Mouse (Mus musculus): Measurements from ENCODE around the gene Trappc1. TPM values are rescaled to one million over a fixed set of nuclear protein-coding genes. Genes with fewer than 3 reads are reported as not detected.
A peak's percentile ranks its signal among the peaks of the same experiment; 100 is the strongest.

The Trappc1 gene
- polyA plus RNA-seq, 1 experiment from 2014 or later = 177 TPM

- H3K36me3 ChIP-seq = no peaks in the 10 kb centered on the region
- no peaks in the 10 kb centered on the region for H3K9me3 ChIP-seq
- peaks cover 35% of the 10 kb centered on the region for H3K27me3 ChIP-seq
- H3K9ac ChIP-seq = peak overlapping the region; percentile 72
- no peak for ATAC-seq (ENCODE audit: insufficient number of reproducible peaks, insufficient read depth, low FRiP score, low TSS enrichment, low read depth)
- peaks cover 27% of the 10 kb centered on the region for H3K4me1 ChIP-seq
- peak overlapping the region; percentile 52 for H3K27ac ChIP-seq
- 86% methylated on average over 6 of the region's 6 CpGs for WGBS
- peak overlapping the region; percentile 45 for H3K4me3 ChIP-seq
- H3K4me2 ChIP-seq = peak overlapping the region; percentile 63
Measured at GRCm38 (mm10) chr11:69331152-69331551, 7.4 kb downstream of the Trappc1 start.

- peak overlapping the region; percentile 63 for H3K4me2 ChIP-seq
- peaks cover 27% of the 10 kb centered on the region for H3K27me3 ChIP-seq
- peak overlapping the region; percentile 52 for H3K27ac ChIP-seq
- H3K9ac ChIP-seq = peak overlapping the region; percentile 72
- ATAC-seq (ENCODE audit: insufficient number of reproducible peaks, insufficient read depth, low FRiP score, low TSS enrichment, low read depth) = peak; percentile 56; the same call in 1 of the 2 replicates
- H3K4me1 ChIP-seq = peaks cover 20% of the 10 kb centered on the region
- under 1% methylated on average over 24 of the region's 24 CpGs for WGBS
- peak overlapping the region; percentile 45 for H3K4me3 ChIP-seq
- no peaks in the 10 kb centered on the region for H3K9me3 ChIP-seq
- H3K36me3 ChIP-seq = no peaks in the 10 kb centered on the region
Measured at GRCm38 (mm10) chr11:69331929-69332405, 8.2 kb downstream of the Trappc1 start.

DNA sequence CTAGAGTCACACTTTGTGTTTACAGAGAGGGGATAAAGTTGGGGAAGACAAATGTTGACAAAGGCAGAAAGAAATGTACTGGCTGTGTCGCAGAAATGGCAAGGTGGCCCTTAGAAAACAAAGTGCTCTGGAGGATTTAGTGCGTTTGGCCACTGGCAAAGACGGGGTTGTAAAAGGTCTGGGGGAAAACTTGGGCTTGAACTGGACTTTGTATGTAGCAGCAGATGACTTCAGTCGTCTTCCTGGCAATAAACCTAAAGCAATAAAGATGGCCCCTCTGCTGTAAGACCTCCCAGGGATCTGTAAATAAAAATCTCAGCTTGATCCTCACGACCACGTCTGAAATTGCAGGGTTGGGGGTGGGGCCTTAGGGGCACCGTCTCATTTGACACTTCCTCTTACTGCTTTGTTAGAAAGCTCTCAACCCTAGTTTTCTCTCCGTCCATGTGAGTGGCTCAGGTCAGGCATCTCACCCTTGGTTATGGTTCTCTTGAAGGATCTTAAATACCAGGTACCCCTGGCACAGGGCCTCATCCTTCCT is 9.0 kb downstream of the Trappc1 start:
- Histone ChIP-seq H3K9me3 (no peaks in the 10 kb centered on the region), H3K9ac (no peak overlapping the region), H3K4me1 (peaks cover 17% of the 10 kb centered on the region), H3K4me3 (0 out of 2 replicates have a peak overlapping the region, but pooled peaks have one; percentile 45), H3K4me2 (peak overlapping the region; percentile 63), H3K27me3 (peaks cover 19% of the 10 kb centered on the region), H3K27ac (peak overlapping the region; percentile 52), H3K36me3 (no peaks in the 10 kb centered on the region)
- ATAC-seq (ENCODE audit: insufficient number of reproducible peaks, insufficient read depth, low FRiP score, low TSS enrichment, low read depth) = no peak
- 39% methylated on average over 8 of the region's 8 CpGs for whole genome bisulfite sequencing

DNA sequence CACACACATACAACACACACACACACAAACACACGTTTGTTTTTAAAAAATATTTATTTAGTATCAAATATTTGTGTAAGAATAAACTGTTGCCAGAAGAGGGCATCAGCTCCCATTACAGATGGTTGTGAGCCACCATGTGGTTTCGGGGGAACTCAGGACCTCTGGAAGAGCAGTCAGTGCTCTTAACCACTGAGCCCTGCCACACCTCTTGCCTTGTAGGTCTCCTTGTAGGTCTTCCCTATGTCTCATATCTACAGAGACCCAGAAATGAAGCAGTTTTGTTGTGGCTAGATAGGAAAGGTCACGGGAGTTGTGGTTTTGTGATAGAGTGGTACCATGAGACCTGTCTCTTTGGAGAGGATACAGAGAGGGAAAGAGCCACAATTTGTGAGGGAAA is 10.1 kb downstream of the Trappc1 start:
- Histone ChIP-seq H3K9me3 (no peaks in the 10 kb centered on the region), H3K4me3 (no peak overlapping the region), H3K4me1 (peaks cover 17% of the 10 kb centered on the region), H3K27ac (no peak overlapping the region), H3K36me3 (no peaks in the 10 kb centered on the region), H3K27me3 (0 out of 2 replicates have a peak, but pooled peaks cover 9% of the 10 kb centered on the region), H3K4me2 (no peak overlapping the region), H3K9ac (no peak overlapping the region)
- WGBS = 63% methylated on average over 3 of the region's 3 CpGs
- ATAC-seq (ENCODE audit: insufficient number of reproducible peaks, insufficient read depth, low FRiP score, low TSS enrichment, low read depth) = no peak

DNA sequence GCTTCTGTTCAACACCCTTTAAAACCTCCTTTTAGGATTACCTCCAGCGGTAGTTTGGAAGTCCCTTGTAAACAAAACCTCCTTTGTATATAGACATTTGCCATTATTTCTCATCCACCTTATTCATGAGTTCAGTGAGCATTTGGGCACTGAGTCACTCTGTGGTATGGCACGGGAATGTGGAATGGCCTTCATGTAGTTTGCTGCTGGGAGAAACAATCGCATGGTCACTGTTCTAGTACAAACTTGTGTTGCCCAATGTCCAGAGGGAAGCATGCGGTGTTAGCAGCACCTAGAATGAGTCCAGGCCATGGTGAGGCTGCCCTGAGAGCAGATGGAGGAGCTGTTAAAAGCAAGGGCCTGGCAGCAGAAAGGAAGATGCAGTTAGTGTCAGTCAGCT is 11.0 kb downstream of the Trappc1 start:
- no peak for ATAC-seq (ENCODE audit: insufficient number of reproducible peaks, insufficient read depth, low FRiP score, low TSS enrichment, low read depth)
- Histone ChIP-seq H3K36me3 (no peaks in the 10 kb centered on the region), H3K4me3 (no peak overlapping the region), H3K27ac (no peak overlapping the region), H3K4me2 (no peak overlapping the region), H3K9me3 (no peaks in the 10 kb centered on the region), H3K9ac (no peak overlapping the region), H3K27me3 (0 out of 2 replicates have a peak, but pooled peaks cover 3% of the 10 kb centered on the region), H3K4me1 (peaks cover 20% of the 10 kb centered on the region)
- 76% methylated on average over 4 of the region's 4 CpGs for WGBS

DNA sequence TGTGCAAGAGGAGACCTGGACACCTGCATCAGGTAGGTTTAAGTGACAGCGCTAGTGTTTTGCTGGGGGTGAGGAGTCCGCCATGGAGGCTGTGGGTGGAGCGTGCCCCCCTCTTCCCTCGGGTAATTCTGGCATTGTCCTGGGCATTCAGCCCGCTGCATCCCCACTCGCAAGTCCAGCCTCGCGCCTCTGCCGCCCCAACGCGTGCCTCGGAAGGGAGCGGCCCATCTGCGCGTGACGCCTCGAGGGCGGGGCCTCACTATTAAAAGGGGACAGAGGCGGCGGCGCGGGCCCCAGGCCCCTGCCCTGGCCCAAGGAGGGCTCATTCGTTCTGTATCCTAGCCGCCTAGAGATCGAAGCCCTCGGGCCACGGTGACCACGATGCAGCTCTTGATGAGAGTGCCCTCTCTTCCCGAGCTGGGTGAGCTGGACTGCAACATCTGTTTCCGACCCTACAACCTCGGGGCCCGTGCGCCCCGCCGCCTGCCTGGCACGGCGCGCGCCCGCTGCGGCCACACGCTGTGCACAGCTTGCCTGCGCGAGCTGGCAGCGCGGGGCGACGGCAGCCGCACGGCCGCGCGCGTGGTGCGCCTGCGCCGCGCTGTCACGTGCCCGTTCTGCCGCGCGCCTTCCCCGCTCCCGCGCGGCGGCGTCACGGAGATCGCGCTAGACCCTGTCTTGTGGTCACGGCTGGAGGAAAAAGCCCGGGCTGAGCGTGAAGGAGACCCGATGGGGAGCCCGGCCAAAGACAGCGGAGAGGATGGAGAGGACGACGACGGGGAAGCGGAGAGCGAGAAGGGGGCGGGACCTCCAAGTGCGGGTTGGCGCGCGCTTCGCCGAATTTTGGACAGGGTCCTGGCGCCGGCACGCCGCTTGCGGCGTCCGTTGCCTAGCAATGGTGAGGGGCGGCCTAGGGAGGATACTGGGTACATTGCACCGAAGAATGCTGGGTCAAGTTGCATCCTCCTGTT is 16.7 kb downstream of the Trappc1 start, which contains the start of gene Rnf227:
Rnf227 (plus strand) TSS at position 301 of the 971 bp plus-strand sequence.
- under 1% methylated on average over 99 of the region's 99 CpGs for WGBS

GRCm38 (mm10) chr11:69346441-69346840 is 22.7 kb downstream of the Trappc1 start:
- H3K9ac ChIP-seq = no peak overlapping the region
- H3K27ac ChIP-seq = no peak overlapping the region
- 92% methylated on average over 26 of the region's 26 CpGs for WGBS
- no peaks in the 10 kb centered on the region for H3K27me3 ChIP-seq
- no peak for ATAC-seq (ENCODE audit: insufficient number of reproducible peaks, insufficient read depth, low FRiP score, low TSS enrichment, low read depth)
- H3K9me3 ChIP-seq = no peaks in the 10 kb centered on the region
- no peak overlapping the region for H3K4me3 ChIP-seq
- no peak overlapping the region for H3K4me2 ChIP-seq
- peaks cover 2% of the 10 kb centered on the region for H3K4me1 ChIP-seq
- H3K36me3 ChIP-seq = peaks cover 89% of the 10 kb centered on the region

More for the DNA sequence above, 16.7 kb downstream of the Trappc1 start, which contains the start of gene Rnf227:
- Histone ChIP-seq H3K36me3 (peaks cover 29% of the 10 kb centered on the region), H3K9ac (peak within 1 kb of the TSS; percentile 83), H3K4me3 (peak within 1 kb of the TSS; percentile 63), H3K27me3 (no peaks in the 10 kb centered on the region), H3K4me1 (peaks cover 18% of the 10 kb centered on the region), H3K27ac (peak within 1 kb of the TSS; percentile 94), H3K4me2 (peak within 1 kb of the TSS; percentile 82), H3K9me3 (no peaks in the 10 kb centered on the region)
- peak; percentile 86 for ATAC-seq (ENCODE audit: insufficient number of reproducible peaks, insufficient read depth, low FRiP score, low TSS enrichment, low read depth)

- WGBS = 90% methylated on average over 5 of the region's 5 CpGs
- no peak for ATAC-seq (ENCODE audit: insufficient number of reproducible peaks, insufficient read depth, low FRiP score, low TSS enrichment, low read depth)
- H3K27me3 ChIP-seq = no peaks in the 10 kb centered on the region
- peaks cover 99% of the 10 kb centered on the region for H3K36me3 ChIP-seq
- H3K4me1 ChIP-seq = no peaks in the 10 kb centered on the region
- H3K9me3 ChIP-seq = no peaks in the 10 kb centered on the region
- H3K9ac ChIP-seq = no peak overlapping the region
- no peak overlapping the region for H3K4me2 ChIP-seq
- no peak overlapping the region for H3K4me3 ChIP-seq
- no peak overlapping the region for H3K27ac ChIP-seq
Measured at GRCm38 (mm10) chr11:69356544-69356943, 32.8 kb downstream of the Trappc1 start.

GRCm38 (mm10) chr11:69357690-69358089 is 33.9 kb downstream of the Trappc1 start:
- Histone ChIP-seq H3K4me2 (no peak overlapping the region), H3K4me1 (peaks cover 2% of the 10 kb centered on the region), H3K36me3 (peaks cover 99% of the 10 kb centered on the region), H3K9ac (no peak overlapping the region), H3K9me3 (no peaks in the 10 kb centered on the region), H3K27me3 (no peaks in the 10 kb centered on the region), H3K4me3 (no peak overlapping the region), H3K27ac (no peak overlapping the region)
- 78% methylated on average over 12 of the region's 12 CpGs for WGBS
- no peak for ATAC-seq (ENCODE audit: insufficient number of reproducible peaks, insufficient read depth, low FRiP score, low TSS enrichment, low read depth)

- Histone ChIP-seq H3K27ac (no peak overlapping the region), H3K9me3 (no peaks in the 10 kb centered on the region), H3K4me2 (no peak overlapping the region), H3K4me3 (no peak overlapping the region), H3K9ac (no peak overlapping the region), H3K36me3 (peaks cover 76% of the 10 kb centered on the region), H3K4me1 (peaks cover 38% of the 10 kb centered on the region), H3K27me3 (no peaks in the 10 kb centered on the region)
- WGBS = 45% methylated on average over 7 of the region's 7 CpGs
- ATAC-seq (ENCODE audit: insufficient number of reproducible peaks, insufficient read depth, low FRiP score, low TSS enrichment, low read depth) = no peak
Measured at GRCm38 (mm10) chr11:69362021-69362420, 38.2 kb downstream of the Trappc1 start.

GRCm38 (mm10) chr11:69362479-69362878 is 38.7 kb downstream of the Trappc1 start:
- H3K4me3 ChIP-seq = no peak overlapping the region
- no peak overlapping the region for H3K9ac ChIP-seq
- H3K4me1 ChIP-seq = peaks cover 38% of the 10 kb centered on the region

More at GRCm38 (mm10) chr11:69362479-69362878, 38.7 kb downstream of the Trappc1 start:
- no peak overlapping the region for H3K27ac ChIP-seq
- H3K4me2 ChIP-seq = no peak overlapping the region
- H3K9me3 ChIP-seq = no peaks in the 10 kb centered on the region
- ATAC-seq (ENCODE audit: insufficient number of reproducible peaks, insufficient read depth, low FRiP score, low TSS enrichment, low read depth) = no peak
- H3K36me3 ChIP-seq = peaks cover 71% of the 10 kb centered on the region
- H3K27me3 ChIP-seq = no peaks in the 10 kb centered on the region
- WGBS = 26% methylated on average over 2 of the region's 2 CpGs

Measured in embryonic facial prominence, embryonic 13.5 days (tissue).